Mouse (Mus musculus) CH12.LX (cell line): ENCODE data around the gene Pkp1.

Experiments used
- MAX ChIP-seq: IDR thresholded peaks from 2 replicates; pipeline ENCODE4 v1.6.1; 2011; ENCODE audit warnings: low read length, improper control_type of control experiment
- MAZ ChIP-seq: IDR thresholded peaks from 2 replicates; pipeline ENCODE4 v1.6.1; 2012; ENCODE audit warnings: low read depth, mild to moderate bottlenecking, inconsistent platforms, low read length, improper control_type of control experiment, moderate library complexity
- POLR2A ChIP-seq: IDR thresholded peaks from 2 replicates; pipeline ENCODE4 v1.6.1; 2011; ENCODE audit warnings: low read depth, mild to moderate bottlenecking, improper control_type of control experiment, low read length
- ZNF384 ChIP-seq: IDR thresholded peaks from 2 replicates; pipeline ENCODE4 v1.6.1; 2012; ENCODE audit warnings: low read depth, low read length, improper control_type of control experiment, inconsistent platforms

DNA sequence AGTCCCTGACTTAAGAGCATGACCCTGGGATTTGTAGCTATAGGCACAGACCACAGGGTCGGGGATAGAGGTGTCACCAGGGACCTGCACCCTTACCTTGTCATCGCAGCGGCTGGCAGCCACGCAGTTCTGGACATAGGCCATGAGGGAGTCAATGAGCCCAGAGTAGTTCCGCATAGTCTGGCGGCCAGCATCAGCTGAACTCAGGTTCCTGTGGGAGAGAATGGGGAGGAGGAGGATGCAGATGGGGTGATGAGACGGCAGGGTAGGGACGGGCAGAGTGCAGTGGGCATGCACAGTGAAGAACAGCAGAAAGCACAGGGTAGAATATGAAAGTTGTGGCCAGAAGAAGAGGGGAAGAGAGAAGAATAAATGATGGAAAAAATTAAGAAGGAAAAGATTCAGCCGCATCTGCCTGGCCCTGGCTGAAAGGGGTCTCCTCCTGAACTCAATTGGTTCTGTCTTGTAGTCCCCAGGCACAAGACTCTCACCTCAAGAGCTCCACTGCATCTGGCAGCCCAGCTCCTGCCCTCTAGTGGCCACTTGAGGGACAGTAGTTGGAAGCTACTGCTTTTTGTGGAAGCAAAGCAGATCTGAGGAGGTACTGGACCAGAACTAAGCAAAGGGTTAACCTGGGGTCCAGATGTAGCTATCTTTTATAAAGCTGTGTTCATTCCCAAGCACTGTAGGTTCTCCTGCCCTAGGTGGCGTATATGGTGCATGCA lies 36.5 kb downstream of the Pkp1 start:
- TF ChIP-seq ZNF384 = no peak
- no peak for TF ChIP-seq MAZ
- TF ChIP-seq POLR2A = no peak
- no peak for TF ChIP-seq MAX
